Mouse (Mus musculus) spleen, adult 2 months (tissue): ENCODE data around the gene Dppa3. TPM values are rescaled to one million over a fixed set of nuclear protein-coding genes. Genes with fewer than 3 reads are reported as not detected.

Experiments used
- DNase-seq, 2 experiments: peaks; one replicate each; pipeline versions ENCODE4 v3.0.0 to v3.0.0-alpha.2; 2012 to 2021; ENCODE audit warnings: low spot score in 2 of 2, low read depth in 1 of 2
- H3K27ac ChIP-seq: fragments of 200-500 bp; 2 replicates; pipeline ENCODE4 v1.5.1; 2012; ENCODE audit warnings: low read length, inconsistent platforms; ENCODE audit not compliant: insufficient read depth
- H3K27me3 ChIP-seq: fragments of 200-500 bp; 2 replicates; pipeline ENCODE4 v1.6.1; 2012; ENCODE audit warnings: mild to moderate bottlenecking, moderate library complexity, low read length, inconsistent platforms; ENCODE audit not compliant: control insufficient read depth, insufficient read depth
- H3K36me3 ChIP-seq: fragments of 200-500 bp; 2 replicates; pipeline ENCODE4 v1.6.1; 2012; ENCODE audit warnings: mild to moderate bottlenecking, low read length, inconsistent platforms; ENCODE audit not compliant: control insufficient read depth, insufficient read depth
- H3K4me1 ChIP-seq: fragments of 200-500 bp; 2 replicates; pipeline ENCODE4 v1.6.1; 2011; ENCODE audit warnings: inconsistent platforms; ENCODE audit not compliant: control insufficient read depth, insufficient read depth, insufficient read length
- H3K4me3 ChIP-seq: fragments of 200-500 bp; 2 replicates; pipeline ENCODE4 v1.5.1; 2011; ENCODE audit warnings: mild to moderate bottlenecking, inconsistent platforms; ENCODE audit not compliant: insufficient read depth, insufficient read length; ENCODE audit errors: extremely low read depth
- CTCF ChIP-seq: fragments of 200-500 bp; IDR thresholded peaks from 2 replicates; pipeline ENCODE4 v1.5.1; 2011; ENCODE audit warnings: mild to moderate bottlenecking, inconsistent platforms; ENCODE audit not compliant: insufficient read depth, insufficient read length, insufficient replicate concordance; ENCODE audit errors: extremely low read depth
- POLR2A ChIP-seq: fragments of 200-500 bp; IDR thresholded peaks from 2 replicates; pipeline ENCODE4 v1.6.1; 2011; ENCODE audit warnings: low read depth, low read length, inconsistent platforms
- WGBS: fragments of 180-500 bp; shearing (Covaris S2); methylation state at CpG from one replicate; pipeline ENCODE4 v1.1.7; 2018; 5-methylcytosine and 5-hydroxymethylcytosine counted together
- polyA plus RNA-seq: library from polyadenylated mRNA; depleted of rRNA; stranded (reverse); fragments of >200 nt; gene quantifications from 2 replicates; pipeline ENCODE4 v1.2.3, GENCODE M21; 2012

Gene Dppa3
- polyA plus RNA-seq, 1 experiment, result not detected

GRCm38 (mm10) chr6:122663596-122664206, 37.5 kb downstream of the Dppa3 start:
- Histone ChIP-seq H3K36me3 (no peaks in the 10 kb centered on the region), H3K27me3 (no peaks in the 10 kb centered on the region), H3K4me3 (no peak overlapping the region), H3K4me1 (no peaks in the 10 kb centered on the region), H3K27ac (no peak overlapping the region)
- TF ChIP-seq CTCF, result no peak
- TF ChIP-seq POLR2A, result no peak
- WGBS, result 65% methylated on average over 14 of the region's 14 CpGs
- DNase-seq, result no peak

GRCm38 (mm10) chr6:122665866-122666265, 39.7 kb downstream of the Dppa3 start:
- TF ChIP-seq CTCF (no peak), POLR2A (no peak)
- Histone ChIP-seq H3K4me3 (no peak overlapping the region), H3K36me3 (no peaks in the 10 kb centered on the region), H3K27ac (no peak overlapping the region), H3K4me1 (no peaks in the 10 kb centered on the region), H3K27me3 (no peaks in the 10 kb centered on the region)
- WGBS, result 72% methylated on average over 7 of the region's 7 CpGs
- DNase-seq, result no peak

- no peak for DNase-seq
- WGBS, result 87% methylated on average over 5 of the region's 5 CpGs
- Histone ChIP-seq H3K27ac (no peak overlapping the region), H3K36me3 (no peaks in the 10 kb centered on the region), H3K27me3 (no peaks in the 10 kb centered on the region), H3K4me1 (no peaks in the 10 kb centered on the region), H3K4me3 (no peak overlapping the region)
- TF ChIP-seq POLR2A (no peak), CTCF (no peak)
These were observed 41.5 kb downstream of the Dppa3 start for GRCm38 (mm10) chr6:122667715-122668114.

GRCm38 (mm10) chr6:122668823-122669222, 42.6 kb downstream of the Dppa3 start:
- no peaks in the 10 kb centered on the region for H3K4me1 ChIP-seq
- no peaks in the 10 kb centered on the region for H3K36me3 ChIP-seq
- no peak overlapping the region for H3K27ac ChIP-seq
- DNase-seq, result no peak
- TF ChIP-seq POLR2A (no peak), CTCF (no peak)
- 84% methylated on average over 5 of the region's 5 CpGs for WGBS
- no peaks in the 10 kb centered on the region for H3K27me3 ChIP-seq
- H3K4me3 ChIP-seq, result no peak overlapping the region

GRCm38 (mm10) chr6:122669406-122670200, 43.4 kb downstream of the Dppa3 start:
- Histone ChIP-seq H3K4me1 (no peaks in the 10 kb centered on the region), H3K27ac (no peak overlapping the region), H3K36me3 (no peaks in the 10 kb centered on the region), H3K4me3 (no peak overlapping the region), H3K27me3 (no peaks in the 10 kb centered on the region)
- TF ChIP-seq POLR2A, result no peak
- peak; percentile 84; the same call in 1 of the 2 replicates for TF ChIP-seq CTCF
- 19% methylated on average over 19 of the region's 19 CpGs for WGBS
- DNase-seq, result peak; percentile 75 to 82

GRCm38 (mm10) chr6:122670201-122670551, 44.0 kb downstream of the Dppa3 start:
- Histone ChIP-seq H3K4me3 (no peak overlapping the region), H3K4me1 (no peaks in the 10 kb centered on the region), H3K27me3 (no peaks in the 10 kb centered on the region), H3K27ac (no peak overlapping the region), H3K36me3 (no peaks in the 10 kb centered on the region)
- DNase-seq, result no peak
- TF ChIP-seq POLR2A (no peak), CTCF (no peak)
- 73% methylated on average over 10 of the region's 10 CpGs for WGBS

- 86% methylated on average over 4 of the region's 4 CpGs for WGBS
- no peak overlapping the region for H3K27ac ChIP-seq
- no peaks in the 10 kb centered on the region for H3K36me3 ChIP-seq
- no peaks in the 10 kb centered on the region for H3K4me1 ChIP-seq
- DNase-seq, result no peak
- H3K4me3 ChIP-seq, result no peak overlapping the region
- H3K27me3 ChIP-seq, result no peaks in the 10 kb centered on the region
- no peak for TF ChIP-seq POLR2A
- TF ChIP-seq CTCF, result no peak
These were observed 44.6 kb downstream of the Dppa3 start for GRCm38 (mm10) chr6:122670841-122671240.
